Mouse (Mus musculus): ENCODE data around the gene Ppp2ca. TPM values are rescaled to one million over a fixed set of nuclear protein-coding genes. Genes with fewer than 3 reads are reported as not detected.
"Not testable (repeated sequence)": the region's sequence is repeated elsewhere in the genome, so short reads cannot be mapped to it uniquely, and the experiment has no call there.

Ppp2ca gene
- total and polyA plus RNA-seq, 3 experiments: 17.5 to 90.8 (median 69.0) TPM

- DNase-seq: no peak
Observed at GRCm38 (mm10) chr11:52130451-52131068, 32.1 kb downstream of the Ppp2ca start.

- DNase-seq: peak; percentile 47
Observed at GRCm38 (mm10) chr11:52143675-52144074, 45.2 kb downstream of the Ppp2ca start.

DNA sequence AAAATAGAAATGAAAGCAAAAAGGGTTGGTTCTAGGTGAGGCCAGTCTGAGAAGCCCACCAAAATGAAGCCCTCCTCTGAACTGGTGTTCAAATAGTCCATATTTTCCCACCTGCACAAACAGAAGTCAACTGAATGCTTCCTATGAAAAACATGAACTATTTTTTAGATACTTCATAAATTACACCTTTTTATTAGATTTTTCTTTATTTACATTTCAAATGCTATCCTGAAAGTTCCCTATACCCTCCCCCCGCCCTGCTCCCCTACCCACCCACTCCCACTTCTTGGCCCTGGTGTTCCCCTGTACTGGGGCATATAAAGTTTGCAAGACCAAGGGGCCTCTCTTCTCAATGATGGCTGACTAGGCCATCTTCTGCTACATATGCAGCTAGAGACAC, 46.9 kb downstream of the Ppp2ca start, which contains the start of gene Olfr1373:
TSS of gene Olfr1373 (minus strand) at position 101 of the 400 bp plus-strand sequence.
- not testable (repeated sequence) for DNase-seq

- DNase-seq: peak; percentile 80
Observed at GRCm38 (mm10) chr11:52163926-52164325, 65.4 kb downstream of the Ppp2ca start.

DNA sequence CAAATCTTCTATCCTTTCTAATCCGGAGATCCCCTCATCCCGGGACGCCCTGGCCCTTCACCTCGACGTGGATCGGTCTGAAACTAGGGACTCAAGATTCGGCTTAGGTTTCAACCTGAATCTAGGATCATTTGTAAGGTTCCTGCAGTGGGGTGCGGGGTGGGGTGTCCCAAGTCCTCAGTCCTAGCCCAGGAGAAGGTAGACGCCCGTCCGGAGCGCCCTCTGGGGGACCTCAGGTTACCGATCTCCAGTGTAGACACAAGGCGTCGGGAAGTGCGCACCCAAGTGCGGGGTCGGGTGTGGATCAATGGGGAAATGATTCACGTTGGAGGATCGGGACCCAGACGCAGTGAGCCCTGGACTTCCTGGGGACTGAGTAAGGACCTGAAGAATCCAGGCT, 68.6 kb downstream of the Ppp2ca start:
- peak; percentile 46 for DNase-seq

- peak; percentile 63 for DNase-seq
Observed at GRCm38 (mm10) chr11:52167901-52168302, 69.4 kb downstream of the Ppp2ca start.

DNA sequence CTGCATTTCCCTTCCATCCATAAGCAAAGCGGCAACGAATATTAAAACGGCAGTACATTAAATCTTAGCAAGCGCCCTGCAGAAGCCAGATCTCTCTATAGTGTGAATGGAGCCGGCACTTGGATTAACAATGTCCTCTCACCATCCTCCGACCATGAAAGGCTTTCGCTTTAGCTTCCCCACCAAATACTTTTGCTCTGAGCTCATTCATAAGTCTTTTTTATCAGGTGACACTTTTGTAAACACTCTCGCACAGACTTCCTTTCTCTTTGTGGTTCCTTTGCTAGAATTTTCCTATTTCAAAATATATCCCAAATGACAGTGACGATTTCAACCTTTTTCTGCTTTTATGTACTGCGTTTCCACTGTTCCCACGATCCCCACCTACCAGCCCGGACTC, 70.0 kb downstream of the Ppp2ca start:
- DNase-seq: peak; percentile 10

Small RNA genes within 50 kb of the gene (microRNA-seq; reads per million reads assigned to microRNA genes)
- gene Gm24157 (0.41 to 0.88 reads per million in 2 experiments), gene Mir3061 (5.0 to 5.9 reads per million in 2 experiments)

Other genes starting within 250 kb of the Ppp2ca start
- 10 to 100 TPM; 13.7 to 21.8 TPM for gene Jade2, start 241.0 kb upstream of the Ppp2ca start, total RNA-seq (2021)
- gene Jade2, start 241.0 kb upstream of the Ppp2ca start, polyA plus RNA-seq (2012; rRNA removed): 12.8 and 13.0 TPM in 2 replicates
- 10 to 100 TPM; 15.2 to 22.2 TPM for gene Cdkn2aipnl, start 131.0 kb upstream of the Ppp2ca start, total RNA-seq (2021)
- 8.5 and 9.9 TPM in 2 replicates for gene Cdkn2aipnl, start 131.0 kb upstream of the Ppp2ca start, polyA plus RNA-seq (2012; rRNA removed)
- gene Ube2b, start 97.9 kb upstream of the Ppp2ca start, total RNA-seq (2021): 100 to 1,000 TPM; 133 to 196 TPM
- gene Ube2b, start 97.9 kb upstream of the Ppp2ca start, polyA plus RNA-seq (2012; rRNA removed): 30.9 and 43.4 TPM in 2 replicates
- 1 to 10 TPM; 3.7 to 4.3 TPM for gene Cdkl3, start 94.5 kb upstream of the Ppp2ca start, total RNA-seq (2021)
- 1.1 TPM in 2 replicates for gene Cdkl3, start 94.5 kb upstream of the Ppp2ca start, polyA plus RNA-seq (2012; rRNA removed)
- gene Olfr1373, start 46.8 kb downstream of the Ppp2ca start, total RNA-seq (2021): not detected
- gene Olfr1373, start 46.8 kb downstream of the Ppp2ca start, polyA plus RNA-seq (2012; rRNA removed): not detected in 2 replicates
- not detected for gene Olfr1371, start 115.3 kb downstream of the Ppp2ca start, total RNA-seq (2021)
- gene Olfr1371, start 115.3 kb downstream of the Ppp2ca start, polyA plus RNA-seq (2012; rRNA removed): not detected in 2 replicates
- gene Skp1a, start 133.3 kb downstream of the Ppp2ca start, total RNA-seq (2021): 100 to 1,000 TPM; 396 to 522 TPM
- 10.6 and 11.1 TPM in 2 replicates for gene Skp1a, start 133.3 kb downstream of the Ppp2ca start, polyA plus RNA-seq (2012; rRNA removed)
- 10 to 100 TPM; 32.1 to 48.6 TPM for gene Tcf7, start 184.3 kb downstream of the Ppp2ca start, total RNA-seq (2021)
- gene Tcf7, start 184.3 kb downstream of the Ppp2ca start, polyA plus RNA-seq (2012; rRNA removed): 56.1 and 60.3 TPM in 2 replicates